Mouse (Mus musculus) neutrophil, adult 5-6 weeks (primary cell): ENCODE data around the gene Kif3b. TPM values are rescaled to one million over a fixed set of nuclear protein-coding genes. Genes with fewer than 3 reads are reported as not detected.
A peak's percentile ranks its signal among the peaks of the same experiment; 100 is the strongest.
"Not testable (repeated sequence)": the region's sequence is repeated elsewhere in the genome, so short reads cannot be mapped to it uniquely, and the experiment has no call there.

ENCODE experiments used
- ATAC-seq: fragments of 151-379, 151-347 bp; 2 replicates; pipeline ENCODE4 v1.8.0; 2017; ENCODE audit warnings: mild to moderate bottlenecking, moderate TSS enrichment; ENCODE audit not compliant: insufficient number of reproducible peaks, poor library complexity, low FRiP score, severe bottlenecking; ENCODE audit errors: extremely low read depth
- total RNA-seq: library from RNA; stranded (forward); fragments of 200-1000 nt; gene quantifications from 2 replicates; pipeline ENCODE4 v1.2.3, GENCODE M21; 2017

Gene Kif3b
- 44.6 and 51.1 TPM in 2 replicates for total RNA-seq

- ATAC-seq, result peak; percentile 89
These were observed at the start of gene Kif3b for GRCm38 (mm10) chr2:153290938-153291928. Gene Kif3b, plus strand, starts transcription at chr2:153291413.

DNA sequence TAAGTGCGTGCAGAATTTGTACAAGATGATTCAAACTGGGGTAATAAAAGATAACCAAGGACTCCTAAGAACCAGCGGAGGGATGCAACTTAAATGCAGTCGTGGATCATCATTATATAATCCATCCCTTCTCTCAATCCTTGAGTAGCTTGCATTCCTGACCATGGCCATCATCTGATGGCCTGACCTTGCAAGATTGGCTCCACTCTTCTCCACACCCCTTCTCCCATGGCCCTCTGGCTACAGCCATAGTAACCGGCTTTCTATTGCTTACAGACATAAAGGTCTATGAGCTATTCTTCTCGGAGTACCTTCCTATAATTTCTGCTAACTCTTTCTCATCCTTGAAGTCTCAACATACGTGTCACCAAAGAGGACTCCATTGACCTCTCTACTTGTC is 49.1 kb upstream of the Kif3b start:
- ATAC-seq, result no peak

DNA sequence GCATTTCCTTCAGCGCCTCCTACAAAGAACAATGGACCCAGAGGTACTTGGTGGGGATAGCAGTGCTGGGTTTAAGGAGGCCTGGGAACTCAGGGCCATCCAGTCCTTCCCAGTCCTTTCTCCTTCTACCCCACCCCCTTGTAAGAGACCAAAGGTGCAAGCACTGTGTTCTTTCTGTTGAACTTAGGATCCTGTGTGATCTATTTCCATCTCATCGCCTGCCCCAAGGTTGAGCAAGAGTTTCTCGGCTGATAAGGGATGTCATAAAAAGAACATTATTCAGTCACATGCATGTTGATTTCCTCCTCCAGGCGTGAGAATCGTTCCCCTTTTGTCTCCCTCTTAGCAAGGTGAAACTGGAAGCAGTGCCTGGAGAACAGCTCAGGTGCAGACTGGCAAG is 41.5 kb upstream of the Kif3b start:
- ATAC-seq, result no peak

DNA sequence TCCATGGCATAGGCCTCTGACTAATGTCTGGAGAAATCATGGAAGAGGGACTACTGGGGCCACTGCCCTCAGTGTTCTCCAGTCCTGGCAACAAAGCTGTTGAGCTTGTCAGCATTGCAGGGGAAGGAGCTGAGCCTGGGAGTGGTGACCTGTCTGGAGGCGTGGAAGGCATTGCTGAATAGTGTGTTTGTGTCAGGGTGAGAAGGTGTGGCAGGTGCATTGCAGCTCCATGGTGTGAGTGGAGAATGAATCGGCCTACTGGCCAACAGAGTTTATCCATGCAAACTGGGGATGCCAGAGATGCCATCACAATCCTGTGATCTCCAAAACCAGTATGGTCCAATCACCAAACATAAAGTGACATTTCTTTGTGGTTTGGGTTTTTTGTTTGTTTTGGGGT is 34.6 kb upstream of the Kif3b start:
- ATAC-seq, result no peak

- ATAC-seq, result peak; percentile 49; the same call in 1 of the 2 replicates
These were observed 32.0 kb upstream of the Kif3b start for GRCm38 (mm10) chr2:153259030-153259863.

- no peak for ATAC-seq
These were observed 31.1 kb upstream of the Kif3b start for GRCm38 (mm10) chr2:153259864-153260674.

- peak; percentile 84 for ATAC-seq
These were observed 28.2 kb upstream of the Kif3b start for GRCm38 (mm10) chr2:153263053-153263452.

DNA sequence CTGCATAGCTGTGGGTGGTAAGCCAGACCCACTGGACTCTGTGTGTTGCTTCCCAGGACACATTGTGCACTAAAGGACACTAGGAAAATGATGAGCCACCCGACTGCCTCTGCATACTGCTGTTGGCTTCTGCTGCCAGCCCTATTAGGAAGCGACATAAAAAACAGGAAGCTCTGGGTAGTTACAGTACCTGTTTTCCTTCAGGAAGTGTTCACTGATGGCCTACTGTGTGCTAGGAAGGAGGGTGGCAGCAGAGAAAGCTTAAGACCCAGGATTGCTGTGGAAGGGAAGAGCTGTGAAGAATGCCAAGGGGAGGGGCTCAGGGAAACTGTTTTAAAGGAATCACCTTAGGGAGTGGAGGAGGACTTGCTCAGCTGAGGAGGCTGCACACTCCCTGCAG is 23.9 kb upstream of the Kif3b start:
- ATAC-seq, result no peak

DNA sequence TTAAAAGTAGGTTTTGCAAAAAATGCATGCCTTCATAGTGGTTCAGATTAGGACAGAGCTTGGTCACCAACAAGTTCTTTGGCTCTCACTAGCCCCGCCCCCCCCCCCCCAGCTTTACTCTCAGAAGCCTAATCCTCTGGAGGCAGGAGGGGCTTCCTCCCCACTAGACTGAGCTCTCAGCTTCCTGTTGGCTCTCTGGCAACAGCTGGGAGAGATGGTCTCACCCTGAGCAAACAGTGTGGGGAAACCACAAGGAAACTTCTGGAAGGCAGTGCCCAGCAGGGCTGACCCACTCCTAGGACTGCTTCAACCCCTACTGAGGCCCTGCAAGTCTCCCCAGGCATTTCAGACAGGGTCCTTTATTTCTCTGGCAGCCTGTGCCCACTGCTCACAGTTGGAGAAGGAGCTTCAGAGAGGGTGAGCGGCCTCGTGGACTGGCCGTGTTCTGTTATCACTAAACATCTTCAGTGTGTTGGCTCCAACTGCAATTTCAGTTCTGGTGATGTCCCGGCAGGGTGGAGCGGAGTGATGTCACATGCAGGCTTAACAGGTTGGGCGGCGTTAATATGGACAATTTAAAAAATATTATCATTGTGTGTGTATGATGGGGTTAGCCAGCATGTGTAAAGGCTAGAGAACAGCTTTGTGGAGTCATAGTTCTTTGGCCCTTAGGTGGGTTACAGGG is 20.8 kb upstream of the Kif3b start:
- not testable (repeated sequence) for ATAC-seq

DNA sequence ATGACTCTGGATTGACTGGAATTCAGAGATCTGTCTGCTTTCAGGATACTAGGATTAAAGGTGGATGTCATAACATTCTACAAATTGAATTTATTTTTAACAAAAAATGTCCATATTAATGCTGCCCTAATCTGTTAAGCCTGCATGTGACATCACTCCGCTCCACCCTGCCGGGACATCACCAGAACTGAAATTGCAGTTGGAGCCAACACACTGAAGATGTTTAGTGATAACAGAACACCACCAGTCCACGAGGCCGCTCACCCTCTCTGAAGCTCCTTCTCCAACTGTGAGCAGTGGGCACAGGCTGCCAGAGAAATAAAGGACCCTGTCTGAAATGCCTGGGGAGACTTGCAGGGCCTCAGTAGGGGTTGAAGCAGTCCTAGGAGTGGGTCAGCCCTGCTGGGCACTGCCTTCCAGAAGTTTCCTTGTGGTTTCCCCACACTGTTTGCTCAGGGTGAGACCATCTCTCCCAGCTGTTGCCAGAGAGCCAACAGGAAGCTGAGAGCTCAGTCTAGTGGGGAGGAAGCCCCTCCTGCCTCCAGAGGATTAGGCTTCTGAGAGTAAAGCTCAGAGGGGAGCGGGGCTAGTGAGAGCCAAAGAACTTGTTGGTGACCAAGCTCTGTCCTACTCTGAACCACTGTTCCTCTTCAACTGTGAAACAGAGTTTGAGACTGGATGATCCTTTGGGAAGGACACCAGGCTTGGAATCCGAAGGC is 16.9 kb upstream of the Kif3b start:
- ATAC-seq, result not testable (repeated sequence)

- no peak for ATAC-seq
These were observed 16.3 kb upstream of the Kif3b start for GRCm38 (mm10) chr2:153274919-153275247.

GRCm38 (mm10) chr2:153275577-153275976 is 15.6 kb upstream of the Kif3b start:
- not testable (repeated sequence) for ATAC-seq

- ATAC-seq, result no peak
These were observed 14.8 kb upstream of the Kif3b start for GRCm38 (mm10) chr2:153276440-153276839.

- not testable (repeated sequence) for ATAC-seq
These were observed 14.4 kb upstream of the Kif3b start for GRCm38 (mm10) chr2:153276846-153277245.

GRCm38 (mm10) chr2:153278357-153278756 is 12.9 kb upstream of the Kif3b start:
- no peak for ATAC-seq

GRCm38 (mm10) chr2:153283919-153284318 is 7.3 kb upstream of the Kif3b start:
- ATAC-seq, result no peak

DNA sequence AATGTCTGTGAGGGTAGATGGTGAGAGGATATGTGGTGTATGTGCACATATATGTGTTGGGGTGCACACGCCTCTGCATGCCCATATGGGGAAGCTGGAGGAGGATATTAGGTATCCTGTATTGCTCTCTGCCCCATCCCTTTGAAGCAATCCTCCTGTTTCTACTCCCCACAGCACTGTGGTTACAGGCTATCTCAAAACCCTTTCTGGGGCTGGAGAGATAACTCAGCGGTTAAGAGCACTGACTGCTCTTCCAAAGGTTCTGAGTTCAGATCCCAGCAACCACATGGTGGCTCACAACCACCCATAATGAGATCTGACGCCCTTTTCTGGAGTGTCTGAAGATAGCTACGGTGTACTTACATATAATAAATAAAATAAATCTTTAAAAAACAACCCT is 4.7 kb upstream of the Kif3b start:
- ATAC-seq, result no peak

GRCm38 (mm10) chr2:153287835-153288234 is 3.4 kb upstream of the Kif3b start:
- no peak for ATAC-seq
